Mouse (Mus musculus) spleen, adult 2 months (tissue): ENCODE data around the gene S100a14. TPM values are rescaled to one million over a fixed set of nuclear protein-coding genes. Genes with fewer than 3 reads are reported as not detected.

ENCODE experiments used
- DNase-seq, 2 experiments: peaks; one replicate each; pipeline versions ENCODE4 v3.0.0 to v3.0.0-alpha.2; 2012 to 2021; ENCODE audit warnings: low spot score in 2 of 2, low read depth in 1 of 2
- H3K27ac ChIP-seq: fragments of 200-500 bp; 2 replicates; pipeline ENCODE4 v1.5.1; 2012; ENCODE audit warnings: low read length, inconsistent platforms; ENCODE audit not compliant: insufficient read depth
- H3K27me3 ChIP-seq: fragments of 200-500 bp; 2 replicates; pipeline ENCODE4 v1.6.1; 2012; ENCODE audit warnings: mild to moderate bottlenecking, moderate library complexity, low read length, inconsistent platforms; ENCODE audit not compliant: control insufficient read depth, insufficient read depth
- H3K36me3 ChIP-seq: fragments of 200-500 bp; 2 replicates; pipeline ENCODE4 v1.6.1; 2012; ENCODE audit warnings: mild to moderate bottlenecking, low read length, inconsistent platforms; ENCODE audit not compliant: control insufficient read depth, insufficient read depth
- H3K4me1 ChIP-seq: fragments of 200-500 bp; 2 replicates; pipeline ENCODE4 v1.6.1; 2011; ENCODE audit warnings: inconsistent platforms; ENCODE audit not compliant: control insufficient read depth, insufficient read depth, insufficient read length
- H3K4me3 ChIP-seq: fragments of 200-500 bp; 2 replicates; pipeline ENCODE4 v1.5.1; 2011; ENCODE audit warnings: mild to moderate bottlenecking, inconsistent platforms; ENCODE audit not compliant: insufficient read depth, insufficient read length; ENCODE audit errors: extremely low read depth
- CTCF ChIP-seq: fragments of 200-500 bp; IDR thresholded peaks from 2 replicates; pipeline ENCODE4 v1.5.1; 2011; ENCODE audit warnings: mild to moderate bottlenecking, inconsistent platforms; ENCODE audit not compliant: insufficient read depth, insufficient read length, insufficient replicate concordance; ENCODE audit errors: extremely low read depth
- POLR2A ChIP-seq: fragments of 200-500 bp; IDR thresholded peaks from 2 replicates; pipeline ENCODE4 v1.6.1; 2011; ENCODE audit warnings: low read depth, low read length, inconsistent platforms
- WGBS: fragments of 180-500 bp; shearing (Covaris S2); methylation state at CpG from one replicate; pipeline ENCODE4 v1.1.7; 2018; 5-methylcytosine and 5-hydroxymethylcytosine counted together
- polyA plus RNA-seq: library from polyadenylated mRNA; depleted of rRNA; stranded (reverse); fragments of >200 nt; gene quantifications from 2 replicates; pipeline ENCODE4 v1.2.3, GENCODE M21; 2012

S100a14 gene
- polyA plus RNA-seq, 1 experiment, result 0.06 TPM

GRCm38 (mm10) chr3:90525421-90525820 lies 1.2 kb upstream of the S100a14 start:
- Histone ChIP-seq H3K27ac (no peak overlapping the region), H3K4me1 (no peaks in the 10 kb centered on the region), H3K27me3 (no peaks in the 10 kb centered on the region), H3K36me3 (peaks cover 4% of the 10 kb centered on the region; the same call in 1 of the 2 replicates), H3K4me3 (no peak overlapping the region)
- DNase-seq, result peak in 1 of 2 experiments; percentile 18
- TF ChIP-seq CTCF (peak; percentile 14; the same call in 1 of the 2 replicates), POLR2A (no peak)
- 64% methylated on average over 4 of the region's 4 CpGs for WGBS

DNA sequence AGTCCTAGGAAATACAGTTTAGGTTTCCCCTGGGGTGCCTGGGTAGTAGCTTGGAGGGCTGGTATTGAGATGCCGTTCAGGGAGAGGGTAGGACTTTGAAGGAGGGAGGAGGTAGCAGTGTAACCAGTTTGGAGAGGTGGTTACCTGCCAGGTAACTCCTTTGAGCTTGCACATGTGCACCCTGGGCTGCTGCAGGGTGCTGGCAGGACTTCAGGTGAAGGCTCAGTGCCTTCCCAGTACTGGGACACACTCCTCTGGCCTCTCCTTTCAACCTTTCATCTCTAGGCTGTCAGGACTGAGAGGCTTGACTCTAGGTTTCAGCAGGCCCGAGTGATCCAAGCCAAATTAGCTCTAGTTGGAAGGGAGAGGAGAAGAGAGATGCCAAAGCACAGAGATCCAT lies 580 bp upstream of the S100a14 start:
- H3K36me3 ChIP-seq, result peaks cover 4% of the 10 kb centered on the region; the same call in 1 of the 2 replicates
- no peaks in the 10 kb centered on the region for H3K4me1 ChIP-seq
- H3K27me3 ChIP-seq, result no peaks in the 10 kb centered on the region
- WGBS, result 87% methylated on average over 2 of the region's 2 CpGs
- no peak for TF ChIP-seq POLR2A
- no peak for TF ChIP-seq CTCF
- H3K4me3 ChIP-seq, result no peak overlapping the region
- H3K27ac ChIP-seq, result no peak overlapping the region
- DNase-seq, result no peak

DNA sequence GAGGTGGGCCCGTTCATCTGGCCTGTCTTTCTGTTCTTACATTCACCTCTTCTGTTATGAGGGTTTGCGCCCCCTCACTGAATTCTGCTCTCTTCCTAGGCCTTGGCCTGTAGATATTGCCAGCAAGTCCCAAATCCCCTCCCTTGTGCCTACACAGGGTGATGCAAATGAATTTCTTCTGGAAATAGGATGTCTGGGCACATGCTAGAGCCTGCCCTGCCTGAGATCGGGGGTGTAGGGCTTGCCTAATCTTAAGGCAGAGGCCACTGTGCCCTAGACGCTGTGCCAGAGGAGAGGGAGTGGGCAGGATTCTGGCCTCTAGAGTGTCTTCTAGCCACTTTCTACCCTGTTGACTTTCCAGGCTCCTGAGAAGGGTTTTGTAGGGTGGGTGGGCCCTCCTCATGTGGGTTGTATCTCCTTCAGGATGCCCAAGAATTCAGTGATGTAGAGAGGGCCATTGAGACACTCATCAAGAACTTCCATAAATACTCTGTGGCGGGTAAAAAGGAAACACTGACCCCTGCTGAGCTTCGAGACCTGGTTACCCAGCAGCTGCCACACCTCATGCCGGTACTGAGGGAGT lies 726 bp downstream of the S100a14 start:
- Histone ChIP-seq H3K36me3 (peaks cover 4% of the 10 kb centered on the region; the same call in 1 of the 2 replicates), H3K4me1 (no peaks in the 10 kb centered on the region), H3K4me3 (no peak overlapping the region), H3K27ac (no peak overlapping the region), H3K27me3 (no peaks in the 10 kb centered on the region)
- 92% methylated on average over 7 of the region's 7 CpGs for WGBS
- DNase-seq, result no peak
- no peak for TF ChIP-seq CTCF
- no peak for TF ChIP-seq POLR2A

- H3K27me3 ChIP-seq, result no peaks in the 10 kb centered on the region
- no peaks in the 10 kb centered on the region for H3K36me3 ChIP-seq
- TF ChIP-seq CTCF (no peak), POLR2A (no peak)
- H3K4me3 ChIP-seq, result no peak overlapping the region
- no peak overlapping the region for H3K27ac ChIP-seq
- H3K4me1 ChIP-seq, result no peaks in the 10 kb centered on the region
- 87% methylated on average over 5 of the region's 5 CpGs for WGBS
- DNase-seq, result no peak
Observed at GRCm38 (mm10) chr3:90531713-90532112, 5.1 kb downstream of the S100a14 start.

GRCm38 (mm10) chr3:90535446-90535845 lies 8.8 kb downstream of the S100a14 start:
- 82% methylated on average over 1 of the region's 1 CpGs for WGBS
- no peak for TF ChIP-seq POLR2A
- no peak for TF ChIP-seq CTCF
- Histone ChIP-seq H3K4me1 (no peaks in the 10 kb centered on the region), H3K36me3 (no peaks in the 10 kb centered on the region), H3K27me3 (no peaks in the 10 kb centered on the region), H3K4me3 (no peak overlapping the region), H3K27ac (no peak overlapping the region)
- no peak for DNase-seq

GRCm38 (mm10) chr3:90537141-90537904 lies 10.7 kb downstream of the S100a14 start, which contains the start of gene S100a16:
TSS of gene S100a16 (plus strand) at chr3:90537254.
- DNase-seq, result no peak
- TF ChIP-seq POLR2A, result no peak
- no peak for TF ChIP-seq CTCF
- no peaks in the 10 kb centered on the region for H3K4me1 ChIP-seq
- H3K27ac ChIP-seq, result peak within 1 kb of the TSS; percentile 33; the same call in 1 of the 2 replicates
- no peaks in the 10 kb centered on the region for H3K27me3 ChIP-seq
- H3K36me3 ChIP-seq, result no peaks in the 10 kb centered on the region
- peak within 1 kb of the TSS; percentile 22; the same call in 1 of the 2 replicates for H3K4me3 ChIP-seq
- 82% methylated on average over 10 of the region's 10 CpGs for WGBS
